Mouse (Mus musculus) lung, postnatal 36 days (tissue): ENCODE data around the gene Oxgr1.

Experiments
- DNase-seq: peaks from one replicate; pipeline ENCODE4 v3.0.0; 2022; ENCODE audit warnings: mixed read lengths

Oxgr1 gene

DNA sequence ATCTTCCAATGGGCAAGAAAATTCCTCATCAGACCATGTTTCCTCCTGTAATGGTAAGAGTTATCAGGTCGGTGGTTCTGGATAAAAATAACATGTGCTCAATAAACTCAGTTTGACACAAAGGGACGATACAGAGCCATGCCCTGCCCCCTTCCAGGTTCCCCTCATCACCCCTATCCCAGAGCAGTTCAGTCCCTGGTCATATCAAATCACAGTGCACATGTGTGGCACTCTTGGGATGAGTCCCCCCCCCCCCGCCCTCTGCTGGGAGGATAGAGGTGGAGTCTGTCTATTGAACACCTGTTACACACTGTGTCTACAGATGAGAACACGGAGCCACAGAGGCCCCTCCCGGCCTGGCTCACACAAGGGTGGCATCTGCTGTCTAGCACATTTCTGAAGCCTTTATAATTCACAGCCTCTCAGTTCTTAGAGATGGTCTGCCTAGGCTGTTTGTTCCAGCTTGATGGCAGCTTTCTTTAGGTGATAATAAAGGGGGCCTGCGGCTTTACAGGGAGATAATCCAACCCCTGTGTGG lies 61.5 kb downstream of the Oxgr1 start:
- no peak for DNase-seq
